Mouse (Mus musculus) midbrain, embryonic 16.5 days (tissue): ENCODE measurements around the gene Plpp1. TPM values are rescaled to one million over a fixed set of nuclear protein-coding genes. Genes with fewer than 3 reads are reported as not detected.
A peak's percentile ranks its signal among the peaks of the same experiment; 100 is the strongest.

ENCODE experiments used
- ATAC-seq: fragments of 200-750 bp; cut with Nextera tagmentation; 2 replicates; pipeline ENCODE4 v1.8.0; 2017; ENCODE audit warnings: moderate TSS enrichment
- H3K27ac ChIP-seq: fragments of 300-500 bp; sonication (generic); 2 replicates; pipeline ENCODE4 v1.5.1; 2014; ENCODE audit warnings: mild to moderate bottlenecking, low read length, mixed read lengths
- H3K27me3 ChIP-seq: fragments of 300-500 bp; sonication (generic); 2 replicates; pipeline ENCODE4 v1.6.1; 2014; ENCODE audit warnings: low read depth, low read length, mixed read lengths; ENCODE audit not compliant: control insufficient read depth, insufficient read depth
- H3K36me3 ChIP-seq: fragments of 300-500 bp; sonication (generic); 2 replicates; pipeline ENCODE4 v1.6.1; 2014; ENCODE audit warnings: mild to moderate bottlenecking, low read length, moderate library complexity, mixed read lengths; ENCODE audit not compliant: control insufficient read depth, insufficient read depth
- H3K4me1 ChIP-seq: fragments of 300-500 bp; sonication (generic); 2 replicates; pipeline ENCODE4 v1.6.1; 2014; ENCODE audit warnings: mild to moderate bottlenecking, low read length, mixed read lengths; ENCODE audit not compliant: control insufficient read depth, insufficient read depth
- H3K4me2 ChIP-seq: fragments of 300-500 bp; sonication (generic); 2 replicates; pipeline ENCODE4 v1.6.1; 2014; ENCODE audit warnings: mild to moderate bottlenecking, low read length, mixed read lengths
- H3K4me3 ChIP-seq: fragments of 300-500 bp; sonication (generic); 2 replicates; pipeline ENCODE4 v1.5.1; 2014; ENCODE audit warnings: low read depth, mild to moderate bottlenecking, low read length, moderate library complexity, mixed read lengths
- H3K9ac ChIP-seq: fragments of 300-500 bp; sonication (generic); 2 replicates; pipeline ENCODE4 v1.6.1; 2014; ENCODE audit warnings: low read depth, low read length, mixed read lengths
- H3K9me3 ChIP-seq: fragments of 300-500 bp; sonication (generic); replicated peaks from 2 replicates; pipeline ENCODE4 v1.6.1; 2014; ENCODE audit warnings: mild to moderate bottlenecking, low read length, mixed read lengths; ENCODE audit not compliant: control insufficient read depth, poor library complexity, severe bottlenecking
- WGBS: fragments of 180-500 bp; shearing (Covaris S2); extraction: QIAGEN DNeasy Blood & Tissue Kit; methylation state at CpG from one replicate; pipeline ENCODE4 v1.1.7; 2014; 5-methylcytosine and 5-hydroxymethylcytosine counted together
- polyA plus RNA-seq: library from polyadenylated mRNA; unstranded; fragments of >200 nt; fragmentation: Nextera tagmentation; extraction: Ambion mirVana; gene quantifications from 2 replicates; pipeline ENCODE4 v1.2.1, GENCODE M21; 2015

The Plpp1 gene
- polyA plus RNA-seq, 1 experiment from 2014 or later = 69.5 TPM

- H3K9ac ChIP-seq = no peak overlapping the region
- no peak overlapping the region for H3K4me3 ChIP-seq
- 0 out of 2 replicates have a peak, but pooled peaks have one; percentile 21 for ATAC-seq
- H3K27ac ChIP-seq = no peak overlapping the region
- H3K4me2 ChIP-seq = no peak overlapping the region
- no peaks in the 10 kb centered on the region for H3K4me1 ChIP-seq
- 29% methylated on average over 11 of the region's 11 CpGs for WGBS
- H3K9me3 ChIP-seq = peaks cover 14% of the 10 kb centered on the region; the same call in 1 of the 2 replicates
- no peaks in the 10 kb centered on the region for H3K27me3 ChIP-seq
- H3K36me3 ChIP-seq = no peaks in the 10 kb centered on the region
Measured at GRCm38 (mm10) chr13:112770528-112771328, 29.9 kb upstream of the Plpp1 start.

GRCm38 (mm10) chr13:112771447-112772208 lies 29.0 kb upstream of the Plpp1 start:
- Histone ChIP-seq H3K27ac (no peak overlapping the region), H3K27me3 (no peaks in the 10 kb centered on the region), H3K4me1 (no peaks in the 10 kb centered on the region), H3K4me2 (no peak overlapping the region), H3K4me3 (no peak overlapping the region), H3K36me3 (no peaks in the 10 kb centered on the region), H3K9ac (no peak overlapping the region), H3K9me3 (peaks cover 12% of the 10 kb centered on the region; the same call in 1 of the 2 replicates)
- 46% methylated on average over 15 of the region's 15 CpGs for WGBS
- ATAC-seq = no peak

GRCm38 (mm10) chr13:112772252-112772651 lies 28.3 kb upstream of the Plpp1 start:
- no peaks in the 10 kb centered on the region for H3K27me3 ChIP-seq
- H3K9me3 ChIP-seq = peaks cover 8% of the 10 kb centered on the region; the same call in 1 of the 2 replicates
- ATAC-seq = no peak
- no peak overlapping the region for H3K4me3 ChIP-seq
- H3K4me1 ChIP-seq = no peaks in the 10 kb centered on the region
- no peaks in the 10 kb centered on the region for H3K36me3 ChIP-seq
- no peak overlapping the region for H3K4me2 ChIP-seq
- 51% methylated on average over 11 of the region's 11 CpGs for WGBS
- H3K27ac ChIP-seq = no peak overlapping the region
- H3K9ac ChIP-seq = no peak overlapping the region

GRCm38 (mm10) chr13:112772861-112773260 lies 27.7 kb upstream of the Plpp1 start:
- 86% methylated on average over 14 of the region's 14 CpGs for WGBS
- Histone ChIP-seq H3K27me3 (no peaks in the 10 kb centered on the region), H3K4me1 (no peaks in the 10 kb centered on the region), H3K9me3 (peaks cover 2% of the 10 kb centered on the region; the same call in 1 of the 2 replicates), H3K9ac (no peak overlapping the region), H3K4me3 (no peak overlapping the region), H3K36me3 (no peaks in the 10 kb centered on the region), H3K27ac (no peak overlapping the region), H3K4me2 (no peak overlapping the region)
- ATAC-seq = no peak

- Histone ChIP-seq H3K4me3 (no peak overlapping the region), H3K9ac (no peak overlapping the region), H3K4me1 (no peaks in the 10 kb centered on the region), H3K36me3 (no peaks in the 10 kb centered on the region), H3K27me3 (no peaks in the 10 kb centered on the region), H3K27ac (no peak overlapping the region), H3K4me2 (no peak overlapping the region), H3K9me3 (no peaks in the 10 kb centered on the region)
- no peak for ATAC-seq
- 91% methylated on average over 3 of the region's 3 CpGs for WGBS
Measured at GRCm38 (mm10) chr13:112773991-112774675, 26.5 kb upstream of the Plpp1 start.

GRCm38 (mm10) chr13:112775856-112776255 lies 24.7 kb upstream of the Plpp1 start:
- Histone ChIP-seq H3K27me3 (no peaks in the 10 kb centered on the region), H3K4me3 (no peak overlapping the region), H3K27ac (no peak overlapping the region), H3K36me3 (no peaks in the 10 kb centered on the region), H3K4me2 (no peak overlapping the region), H3K4me1 (no peaks in the 10 kb centered on the region), H3K9me3 (no peaks in the 10 kb centered on the region), H3K9ac (no peak overlapping the region)
- 91% methylated on average over 10 of the region's 10 CpGs for WGBS
- ATAC-seq = no peak

- no peaks in the 10 kb centered on the region for H3K9me3 ChIP-seq
- H3K27ac ChIP-seq = no peak overlapping the region
- no peaks in the 10 kb centered on the region for H3K36me3 ChIP-seq
- WGBS = 92% methylated on average over 5 of the region's 5 CpGs
- ATAC-seq = no peak
- H3K4me2 ChIP-seq = no peak overlapping the region
- no peaks in the 10 kb centered on the region for H3K27me3 ChIP-seq
- no peaks in the 10 kb centered on the region for H3K4me1 ChIP-seq
- H3K9ac ChIP-seq = no peak overlapping the region
- no peak overlapping the region for H3K4me3 ChIP-seq
Measured at GRCm38 (mm10) chr13:112778407-112778806, 22.2 kb upstream of the Plpp1 start.

- no peak overlapping the region for H3K27ac ChIP-seq
- no peaks in the 10 kb centered on the region for H3K36me3 ChIP-seq
- WGBS = 76% methylated on average over 7 of the region's 7 CpGs
- no peaks in the 10 kb centered on the region for H3K9me3 ChIP-seq
- no peak overlapping the region for H3K4me3 ChIP-seq
- H3K9ac ChIP-seq = no peak overlapping the region
- ATAC-seq = no peak
- no peak overlapping the region for H3K4me2 ChIP-seq
- no peaks in the 10 kb centered on the region for H3K4me1 ChIP-seq
- H3K27me3 ChIP-seq = no peaks in the 10 kb centered on the region
Measured at GRCm38 (mm10) chr13:112785305-112785704, 15.3 kb upstream of the Plpp1 start.
